Mouse (Mus musculus): ENCODE measurements at regions not wholly inside any gene's neighbourhood (a gene's known extent, or its start where the extent isn't known, plus 50 kb on each side); places are given as distances from the start of the nearest gene placed in this dataset.
"Not testable (repeated sequence)": the region's sequence is repeated elsewhere in the genome, so short reads cannot be mapped to it uniquely, and the experiment has no call there.

- DNase-seq (ENCODE audit: low spot score in 2 of 2) = not testable (repeated sequence)
Observed at GRCm38 (mm10) chr17:10150403-10150689, 169.3 kb downstream of the Qk start.

- no peak for DNase-seq (ENCODE audit: low spot score in 2 of 2)
Observed at GRCm38 (mm10) chr17:10149682-10150402, 169.8 kb downstream of the Qk start.

- DNase-seq (ENCODE audit: low spot score in 2 of 2) = no peak
Observed at GRCm38 (mm10) chr17:10147106-10147505, 172.5 kb downstream of the Qk start.

GRCm38 (mm10) chr17:10146576-10146975, 173.1 kb downstream of the Qk start:
- no peak for DNase-seq (ENCODE audit: low spot score in 2 of 2)

GRCm38 (mm10) chr17:10138847-10139246, 180.8 kb downstream of the Qk start:
- no peak for DNase-seq (ENCODE audit: low spot score in 2 of 2)

- no peak for DNase-seq (ENCODE audit: low spot score in 2 of 2)
Observed at GRCm38 (mm10) chr17:10138374-10138773, 181.3 kb downstream of the Qk start.

- no peak for DNase-seq (ENCODE audit: low spot score in 2 of 2)
Observed at GRCm38 (mm10) chr17:10135111-10135510, 184.5 kb downstream of the Qk start.

GRCm38 (mm10) chr17:10128591-10128990, 191.1 kb downstream of the Qk start:
- no peak for DNase-seq (ENCODE audit: low spot score in 2 of 2)

- DNase-seq (ENCODE audit: low spot score in 2 of 2) = no peak
Observed at GRCm38 (mm10) chr17:10122411-10122810, 197.2 kb downstream of the Qk start.

GRCm38 (mm10) chr17:10112118-10112517, 207.5 kb downstream of the Qk start:
- DNase-seq (ENCODE audit: low spot score in 2 of 2) = no peak

- DNase-seq (ENCODE audit: low spot score in 2 of 2) = no peak
Observed at GRCm38 (mm10) chr17:10110375-10110675, 209.3 kb downstream of the Qk start.

GRCm38 (mm10) chr17:10109511-10110374, 209.9 kb downstream of the Qk start:
- DNase-seq (ENCODE audit: low spot score in 2 of 2) = no peak

GRCm38 (mm10) chr17:10105299-10105698, 214.4 kb downstream of the Qk start:
- no peak for DNase-seq (ENCODE audit: low spot score in 2 of 2)

GRCm38 (mm10) chr17:10098199-10098598, 221.5 kb downstream of the Qk start:
- DNase-seq (ENCODE audit: low spot score in 2 of 2) = no peak

GRCm38 (mm10) chr17:10097691-10098090, 222.0 kb downstream of the Qk start:
- no peak for DNase-seq (ENCODE audit: low spot score in 2 of 2)

- no peak for DNase-seq (ENCODE audit: low spot score in 2 of 2)
Observed at GRCm38 (mm10) chr17:10095841-10096301, 223.8 kb downstream of the Qk start.

- no peak for DNase-seq (ENCODE audit: low spot score in 2 of 2)
Observed at GRCm38 (mm10) chr17:10094108-10094521, 225.5 kb downstream of the Qk start.

GRCm38 (mm10) chr17:10093437-10094107, 226.1 kb downstream of the Qk start:
- peak; percentile 25 to 27 for DNase-seq (ENCODE audit: low spot score in 2 of 2)

GRCm38 (mm10) chr17:10087192-10087886, 232.3 kb downstream of the Qk start:
- no peak for DNase-seq (ENCODE audit: low spot score in 2 of 2)

GRCm38 (mm10) chr17:10086558-10086957, 233.1 kb downstream of the Qk start:
- no peak for DNase-seq (ENCODE audit: low spot score in 2 of 2)

- DNase-seq (ENCODE audit: low spot score in 2 of 2) = no peak
Observed at GRCm38 (mm10) chr17:10086132-10086531, 233.5 kb downstream of the Qk start.

- DNase-seq (ENCODE audit: low spot score in 2 of 2) = no peak
Observed at GRCm38 (mm10) chr17:10081721-10082120, 237.9 kb downstream of the Qk start.
